Mouse (Mus musculus) thymus, postnatal 10 days (tissue): ENCODE data around the gene Mgll.
A peak's percentile ranks its signal among the peaks of the same experiment; 100 is the strongest.

ENCODE experiments used
- DNase-seq, 2 experiments: peaks; one replicate each; pipeline ENCODE4 v3.0.0; 2021; ENCODE audit warnings: low spot score in 2 of 2

Mgll gene

DNA sequence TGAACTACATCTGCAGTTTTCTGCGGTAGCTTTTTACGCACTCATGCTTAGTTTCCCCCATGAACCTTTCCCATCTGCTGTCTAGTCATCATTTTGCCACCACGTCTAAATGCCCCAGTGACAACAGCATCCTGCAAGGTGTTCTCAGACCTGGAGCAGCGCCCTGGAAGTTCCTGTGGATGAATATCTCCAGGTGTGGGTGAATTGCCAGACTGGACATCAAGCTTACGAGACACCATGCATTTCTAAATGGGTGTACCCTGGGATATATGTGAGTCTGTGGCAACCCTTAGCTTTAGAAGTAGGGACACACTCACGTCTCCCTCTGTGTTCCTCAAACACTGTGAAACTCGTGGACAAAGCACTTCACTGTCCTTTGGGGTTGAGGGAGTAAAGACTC is 76.0 kb downstream of the Mgll start:
- DNase-seq = no peak

DNA sequence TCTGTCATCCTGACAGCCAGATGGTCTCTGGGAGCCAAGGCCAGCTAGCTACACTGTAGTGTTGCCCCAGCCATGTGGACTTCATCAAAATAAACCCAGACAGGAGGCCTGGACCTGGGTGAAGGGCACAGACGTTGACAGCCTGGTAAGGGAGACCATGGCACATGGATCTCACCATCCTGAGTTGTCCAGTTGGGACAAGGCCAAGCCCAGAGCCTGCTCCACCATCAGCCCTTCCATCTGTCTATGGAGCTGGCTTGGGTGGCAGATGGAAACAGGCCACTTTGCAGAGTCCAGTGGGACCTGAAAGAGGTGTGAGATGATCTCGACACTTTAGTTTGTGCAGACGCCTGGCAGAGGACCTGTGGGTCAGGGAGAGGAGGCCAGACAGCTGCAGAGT is 76.5 kb downstream of the Mgll start:
- DNase-seq = no peak

DNA sequence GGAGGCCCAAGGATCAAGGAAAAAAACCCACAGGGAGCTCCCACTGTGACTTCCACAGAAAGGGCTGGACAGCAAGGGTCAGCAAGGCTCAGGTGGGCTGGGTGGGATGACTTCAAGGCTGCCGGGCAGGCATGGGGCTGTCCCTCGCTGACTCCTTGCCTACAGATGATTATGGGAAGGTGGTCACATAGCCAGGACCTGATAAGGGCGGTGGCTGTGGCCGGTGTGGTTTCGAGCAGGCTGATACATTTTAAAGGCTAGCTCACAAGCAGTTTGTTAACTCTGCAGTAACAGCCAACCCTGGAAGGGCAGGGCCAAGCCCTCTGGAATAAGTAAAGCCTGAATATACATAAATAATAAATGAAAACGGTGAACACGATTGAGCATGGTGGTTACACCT is 78.8 kb downstream of the Mgll start:
- DNase-seq = no peak

DNA sequence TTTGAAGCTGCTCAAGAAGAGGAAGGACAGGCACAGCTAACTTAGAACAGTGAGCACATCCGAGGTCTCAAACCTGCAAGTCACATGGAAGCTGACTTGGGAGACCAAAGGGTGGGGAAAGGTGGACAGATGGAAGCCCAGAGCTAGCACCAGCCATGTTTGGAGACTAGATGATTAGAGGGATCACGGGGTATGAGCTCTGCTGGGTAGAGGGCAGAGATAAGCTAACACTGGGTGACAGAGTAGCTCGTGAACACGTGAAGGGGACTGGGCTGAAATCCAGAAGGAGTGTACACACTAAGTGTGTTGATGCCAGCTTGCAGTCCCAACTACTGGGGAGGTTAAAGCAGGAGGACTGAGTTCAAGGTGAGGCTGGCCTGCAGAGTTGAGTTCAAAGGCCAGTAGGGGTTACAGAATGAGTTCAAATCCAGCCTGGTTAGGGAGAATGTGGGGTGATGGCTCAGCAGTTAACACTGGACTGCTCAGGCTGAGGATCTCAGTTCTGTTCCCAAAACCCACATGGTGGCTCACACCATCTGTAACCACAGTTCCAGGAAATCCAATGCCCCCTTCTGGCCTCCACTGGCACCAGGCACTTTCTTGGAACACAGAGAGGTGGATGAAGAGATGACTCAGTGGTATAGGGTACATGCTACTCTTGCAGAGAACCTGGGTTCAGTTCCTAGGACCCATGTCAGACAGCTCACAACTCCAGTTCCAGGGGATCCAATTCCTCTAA is 79.9 kb downstream of the Mgll start:
- no peak for DNase-seq

DNA sequence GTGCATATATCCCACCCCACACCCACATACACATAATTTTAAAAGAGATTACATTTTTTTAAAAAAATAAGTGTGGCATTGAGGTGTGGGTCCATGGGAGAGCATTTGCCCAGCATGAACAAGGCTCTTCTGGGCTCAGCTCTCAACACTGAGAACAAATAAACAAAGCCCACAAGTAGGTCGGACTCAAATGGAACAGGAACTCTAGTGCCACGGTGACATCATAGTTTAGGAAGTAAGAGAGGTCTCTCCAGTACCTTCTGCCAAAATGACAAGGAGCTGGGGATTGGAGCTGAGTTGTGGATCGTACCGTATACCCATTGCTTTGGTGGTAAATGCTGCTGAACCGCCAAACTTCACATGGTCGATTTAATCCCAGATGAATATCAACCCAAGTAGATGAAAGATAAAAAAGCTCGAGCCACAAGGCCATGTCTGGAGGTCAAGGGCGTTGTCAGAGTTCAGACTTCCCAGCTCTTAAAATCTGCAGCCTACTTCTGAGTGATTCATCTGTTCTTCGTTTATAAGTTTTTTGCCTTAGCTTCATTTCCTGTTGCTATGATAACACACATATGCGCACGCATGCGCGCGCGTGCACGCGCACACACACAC is 80.9 kb downstream of the Mgll start:
- no peak for DNase-seq

DNA sequence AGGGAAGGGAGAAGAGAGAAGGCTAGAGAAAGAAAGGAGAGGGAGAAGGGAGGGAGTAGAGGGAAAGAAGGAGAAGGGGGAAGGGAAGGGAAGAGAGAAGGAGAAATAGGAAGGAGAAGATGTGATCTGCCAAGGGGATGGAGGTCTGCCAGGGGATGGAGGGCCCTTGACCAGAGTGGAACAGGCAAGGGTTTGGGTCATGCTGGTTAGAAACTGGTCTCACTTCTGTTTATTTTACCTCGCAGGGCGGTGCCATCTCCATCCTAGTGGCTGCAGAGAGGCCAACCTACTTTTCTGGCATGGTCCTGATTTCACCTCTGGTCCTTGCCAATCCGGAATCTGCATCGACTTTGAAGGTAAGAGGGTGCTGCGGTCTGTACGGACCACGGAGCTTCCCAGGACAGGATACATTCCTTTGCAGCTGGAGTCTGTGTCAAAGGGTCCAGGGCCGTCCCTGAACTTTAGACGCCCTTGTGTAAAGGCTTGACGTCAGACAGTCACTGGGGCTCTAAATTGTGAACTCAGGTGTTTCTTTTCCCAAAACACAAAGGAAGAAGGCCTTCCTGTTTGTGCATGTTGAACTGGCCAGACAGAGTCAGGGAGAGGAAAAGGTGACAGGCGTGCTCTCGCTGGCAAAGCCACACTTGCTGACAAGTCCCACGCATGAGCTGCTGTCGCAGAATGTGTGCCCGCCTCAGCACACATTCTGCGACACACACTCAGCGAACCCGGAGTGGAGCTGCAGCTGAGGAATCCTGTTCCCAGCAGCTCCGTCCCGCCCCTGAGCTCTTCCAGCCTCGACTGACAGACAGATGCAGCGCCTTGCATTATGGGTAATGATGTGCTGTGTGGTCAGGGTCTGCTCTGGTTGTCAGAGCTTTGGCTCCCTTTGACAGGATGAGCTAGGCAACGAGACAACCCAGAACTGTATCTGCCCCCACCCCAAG is 85.2 kb downstream of the Mgll start:
- DNase-seq = no peak

DNA sequence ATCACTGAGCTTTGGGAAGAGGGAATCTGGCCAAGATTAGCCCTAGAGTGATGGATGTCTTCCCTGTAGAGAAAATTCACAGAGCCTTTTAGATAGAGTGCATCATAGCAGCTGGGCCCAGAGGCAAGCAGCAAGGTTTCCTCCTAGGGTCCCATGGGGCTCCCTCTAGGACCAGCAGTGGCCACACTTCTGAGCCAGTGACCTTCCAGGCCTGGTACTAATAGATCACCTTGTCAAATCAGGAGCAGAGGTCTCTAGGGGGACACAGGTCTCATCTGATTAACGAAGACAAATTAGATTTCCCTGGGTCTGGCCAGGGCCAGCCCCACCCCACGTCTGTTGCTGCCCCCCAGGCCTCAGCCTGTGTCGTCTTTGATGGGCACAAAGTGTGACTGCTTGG is 86.1 kb downstream of the Mgll start:
- no peak for DNase-seq

DNA sequence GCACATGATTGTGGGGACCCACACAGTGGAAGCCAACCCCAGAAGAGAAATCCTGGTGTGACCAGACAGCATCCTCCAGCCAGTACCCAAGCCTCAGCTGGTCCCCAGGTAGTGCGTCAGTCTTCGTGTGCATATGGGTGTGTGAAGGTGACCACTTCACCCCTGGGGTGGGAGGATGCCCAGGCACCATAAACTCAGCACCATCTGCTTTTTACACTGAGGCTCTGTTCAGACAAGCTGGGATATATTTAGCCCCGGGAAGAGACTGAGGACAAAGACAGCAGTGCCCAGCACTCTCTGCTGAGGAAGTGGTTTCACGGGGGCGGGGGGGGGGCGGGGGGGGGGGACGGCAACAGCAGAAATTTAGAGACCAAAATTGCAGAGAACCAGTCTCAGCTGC is 87.2 kb downstream of the Mgll start:
- DNase-seq = no peak

DNA sequence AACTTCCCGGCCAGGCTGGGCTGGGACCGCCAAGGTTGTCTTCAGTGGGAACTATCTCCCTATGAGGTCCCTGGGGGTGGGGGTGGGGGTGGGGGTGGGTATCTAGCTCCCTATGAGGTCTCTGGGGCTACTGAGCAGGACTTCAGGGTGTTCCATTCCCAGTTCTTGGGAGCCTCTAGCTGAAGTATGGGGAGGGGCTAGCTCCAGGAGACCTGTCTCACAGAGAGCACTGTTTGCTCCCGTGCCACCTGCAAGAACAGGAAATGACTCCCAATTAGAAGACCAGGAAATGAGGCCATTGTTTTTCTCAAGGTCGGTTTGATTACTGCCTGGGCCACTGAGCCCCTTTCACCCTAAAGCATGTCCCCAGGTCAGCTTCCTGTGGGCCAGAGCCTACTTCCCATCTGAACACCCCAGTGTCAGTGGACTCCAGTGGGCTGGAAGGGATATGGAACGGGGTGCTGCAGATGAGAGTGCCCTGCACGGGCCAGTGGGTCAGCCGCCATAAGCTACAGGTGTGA is 87.7 kb downstream of the Mgll start:
- DNase-seq = no peak

DNA sequence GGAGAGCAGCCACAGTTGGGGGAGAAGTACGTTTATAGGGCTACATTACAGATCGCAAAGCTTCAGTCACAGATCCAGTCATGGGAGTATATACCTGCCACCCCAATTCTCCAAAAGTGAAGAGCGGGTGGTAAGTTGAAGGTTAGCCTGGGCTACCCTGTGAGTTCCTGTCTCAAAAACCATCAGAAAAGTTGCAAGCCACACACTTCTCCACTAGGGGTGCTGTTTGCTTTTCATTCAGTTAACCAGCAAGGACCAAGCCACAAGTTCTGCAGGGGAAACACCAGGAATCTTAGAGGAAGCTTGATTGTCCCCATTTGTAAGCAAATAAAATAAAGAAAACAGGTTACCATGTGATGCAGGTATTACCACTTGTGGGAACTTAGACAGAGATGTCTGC is 88.7 kb downstream of the Mgll start:
- DNase-seq = peak; percentile 32 to 56

DNA sequence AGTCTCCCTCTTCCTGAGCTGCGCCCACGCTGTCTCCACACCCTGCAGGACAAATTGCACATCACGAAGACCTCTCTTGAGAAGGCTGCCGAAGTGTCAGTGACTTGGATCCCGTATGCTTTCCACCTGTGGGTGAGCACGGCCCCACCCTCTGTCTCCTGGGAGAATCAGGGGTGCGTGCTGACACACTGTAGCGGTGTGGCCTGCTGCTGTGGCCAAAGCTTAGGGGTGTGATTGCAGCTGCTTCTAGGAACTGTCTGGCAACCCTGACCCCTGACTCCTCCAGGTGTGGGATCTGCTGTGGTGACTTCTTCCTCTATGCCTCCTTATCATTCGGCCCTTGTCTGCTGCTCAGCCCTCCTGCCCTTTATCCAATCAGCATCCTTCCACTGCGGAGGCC is 89.6 kb downstream of the Mgll start:
- no peak for DNase-seq

DNA sequence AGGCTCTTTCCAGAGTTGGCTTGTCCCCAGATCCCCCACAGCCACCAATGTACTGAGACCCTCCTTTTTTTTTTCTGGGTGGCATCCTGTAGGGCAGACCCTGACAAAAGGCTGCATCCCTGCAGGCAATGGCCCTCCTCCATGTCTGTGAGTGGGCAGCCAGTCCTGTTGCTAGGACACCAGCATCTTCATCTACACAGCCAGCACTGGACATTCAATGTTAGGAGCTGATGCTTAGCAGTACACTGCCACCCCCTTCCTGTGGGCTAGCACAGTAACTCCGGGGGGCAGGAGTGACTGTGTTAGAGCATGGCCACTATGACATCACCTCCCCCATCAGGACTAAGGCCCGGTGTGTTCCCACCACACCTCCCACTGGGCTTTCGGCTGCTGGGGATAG is 90.8 kb downstream of the Mgll start:
- no peak for DNase-seq

DNA sequence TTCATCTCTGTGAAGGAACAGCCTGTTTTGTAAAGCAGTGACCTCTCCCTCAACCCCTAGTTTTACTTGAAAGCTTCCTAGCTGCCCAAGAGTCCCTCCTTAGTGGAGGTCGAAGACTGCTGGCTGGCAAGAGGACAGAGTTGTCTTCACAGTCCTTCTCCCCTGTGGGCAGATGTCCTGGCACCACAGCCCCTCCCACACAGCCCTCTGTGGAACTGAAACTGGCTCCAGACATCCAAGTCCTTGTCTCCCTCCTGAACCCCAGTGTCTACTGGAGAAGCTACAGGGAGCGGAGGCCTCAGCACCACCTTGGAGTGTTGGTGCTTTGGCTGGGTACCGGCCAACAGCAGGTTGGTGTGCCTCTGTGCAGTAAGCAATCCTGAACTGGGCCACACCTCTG is 91.3 kb downstream of the Mgll start:
- no peak for DNase-seq

DNA sequence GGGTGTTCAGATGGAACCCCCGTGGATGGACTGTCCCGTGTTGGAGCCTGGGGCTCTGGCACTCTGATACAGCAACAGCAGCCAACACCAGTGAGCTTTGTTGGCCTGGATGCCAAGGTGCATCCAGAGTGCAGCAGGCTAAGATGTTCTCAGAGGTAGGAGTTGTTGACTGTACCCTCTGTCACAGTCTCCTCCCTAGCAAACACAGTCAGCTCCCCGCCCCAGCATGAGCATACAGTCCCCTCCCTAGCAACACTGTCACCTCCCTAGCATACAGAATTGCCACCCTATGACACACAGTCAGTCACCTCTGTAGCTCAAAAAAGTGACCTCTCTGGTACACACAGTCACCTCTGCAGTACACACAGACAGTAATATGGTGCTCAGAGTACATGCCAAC is 92.7 kb downstream of the Mgll start:
- DNase-seq = no peak

DNA sequence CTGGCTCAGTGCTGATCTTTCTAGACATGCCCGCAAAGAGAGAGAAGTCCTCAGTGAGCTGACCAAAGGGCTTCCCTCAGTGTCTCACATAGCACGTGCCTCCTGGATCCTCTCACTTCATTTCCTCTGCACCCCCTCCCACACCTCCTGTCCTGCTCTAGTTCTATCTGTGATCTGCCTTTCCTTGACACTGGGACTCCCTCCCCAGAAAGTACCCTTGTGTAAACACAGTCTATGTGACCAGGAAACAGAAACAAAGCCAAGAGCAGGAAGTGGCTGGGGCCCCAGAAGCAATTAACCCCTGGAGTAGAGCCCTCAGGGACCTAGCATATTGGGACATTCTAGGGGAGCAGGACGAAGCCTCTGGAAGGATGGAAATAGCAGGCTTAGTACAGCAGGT is 96.6 kb downstream of the Mgll start:
- no peak for DNase-seq

DNA sequence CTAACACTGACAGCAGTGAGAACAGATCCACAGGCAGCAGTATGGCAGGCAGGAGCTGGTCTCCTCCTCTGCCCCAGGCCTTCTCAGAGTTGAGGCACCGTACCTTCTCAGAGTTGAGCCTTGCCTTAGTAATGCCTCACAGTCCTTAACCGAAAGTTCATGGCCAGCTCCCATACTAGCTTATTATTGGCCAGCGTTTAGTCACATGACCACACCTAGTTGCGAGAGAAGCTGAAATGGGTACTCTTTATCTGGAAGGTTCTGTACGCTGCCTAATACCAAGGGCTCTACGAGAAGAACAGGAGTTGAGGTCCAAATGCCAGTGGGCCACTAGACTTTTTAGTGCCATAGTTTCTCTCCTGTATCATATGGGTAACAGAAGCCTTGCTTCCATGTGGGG is 97.1 kb downstream of the Mgll start:
- no peak for DNase-seq

DNA sequence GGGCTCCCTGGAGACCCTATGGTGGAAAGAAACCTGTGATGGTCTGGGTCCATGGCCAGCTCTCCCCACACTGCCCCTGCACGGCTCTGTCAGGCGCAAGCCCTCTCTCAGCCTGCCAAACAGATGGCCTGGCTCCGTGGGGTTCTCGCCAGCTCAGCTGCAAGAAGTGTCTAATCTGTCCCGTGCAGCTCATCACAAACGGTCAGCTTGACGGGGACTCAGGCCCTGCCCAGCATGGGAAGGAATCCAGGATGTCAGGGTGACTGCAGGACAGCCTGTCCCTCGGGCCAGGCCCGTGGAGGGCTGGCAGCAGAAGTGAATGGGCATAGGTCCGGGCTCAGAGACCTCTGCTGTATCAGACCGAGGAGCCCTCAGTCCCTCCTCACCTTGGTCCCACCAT is 97.7 kb downstream of the Mgll start:
- no peak for DNase-seq

DNA sequence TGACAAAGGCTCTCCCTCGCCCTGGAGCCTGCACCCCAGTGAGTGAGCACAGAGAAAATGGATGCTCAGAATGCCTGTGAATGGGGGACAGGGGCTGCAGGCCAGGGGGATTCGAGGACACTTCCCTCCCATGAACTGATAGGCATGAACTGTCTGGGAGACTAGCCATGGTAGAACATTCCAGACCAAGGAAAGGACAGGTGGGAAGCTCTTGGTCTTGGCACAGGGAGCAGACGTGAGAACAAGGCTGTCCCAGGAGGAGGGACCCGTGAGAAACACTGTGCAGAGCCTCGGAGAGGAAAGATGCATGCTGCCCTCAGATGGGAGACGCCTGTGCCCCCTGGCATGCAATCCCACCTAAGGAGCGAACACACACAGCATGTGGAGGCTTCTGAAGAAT is 100.0 kb downstream of the Mgll start:
- DNase-seq = no peak

DNA sequence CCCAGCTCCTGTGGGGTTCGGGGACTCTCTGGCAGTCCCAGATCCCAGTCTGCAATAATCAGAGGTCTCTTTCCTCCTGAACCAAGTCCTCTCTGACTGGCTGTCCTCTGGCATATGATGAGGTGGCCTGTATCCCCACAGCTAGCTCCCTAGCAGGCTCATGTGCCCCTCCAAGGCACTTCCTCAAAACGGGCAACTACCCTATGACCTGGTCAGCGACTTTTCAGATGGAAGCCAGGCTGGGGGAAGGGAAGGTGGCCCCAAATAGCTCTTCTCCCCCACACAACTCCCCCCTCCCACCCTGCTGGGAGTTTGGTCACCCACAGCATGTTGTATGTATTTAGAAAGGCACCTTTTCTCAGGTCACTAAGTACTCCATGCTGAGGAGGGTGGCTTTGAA is 101.9 kb downstream of the Mgll start:
- DNase-seq = no peak

DNA sequence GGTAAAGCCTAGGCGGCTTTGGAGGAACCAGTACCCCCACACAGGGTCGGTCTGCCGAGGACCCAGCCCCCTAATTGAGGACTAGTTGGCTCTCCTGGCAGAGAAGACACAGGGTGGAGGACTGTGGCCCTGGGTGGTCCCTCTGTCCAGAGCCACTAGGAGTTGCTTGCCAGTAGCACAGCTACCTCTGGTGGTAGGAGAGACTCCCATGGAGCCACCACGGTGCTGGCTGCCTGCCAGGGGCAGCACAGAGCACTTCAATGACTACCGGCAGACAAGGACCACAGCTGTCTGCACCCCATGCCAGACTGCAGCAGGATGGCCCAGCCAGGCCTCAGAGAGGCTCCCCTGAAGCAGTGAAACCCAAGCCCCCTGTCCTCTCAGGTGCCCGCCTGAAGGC is 102.3 kb downstream of the Mgll start:
- DNase-seq = peak; percentile 21 to 34

DNA sequence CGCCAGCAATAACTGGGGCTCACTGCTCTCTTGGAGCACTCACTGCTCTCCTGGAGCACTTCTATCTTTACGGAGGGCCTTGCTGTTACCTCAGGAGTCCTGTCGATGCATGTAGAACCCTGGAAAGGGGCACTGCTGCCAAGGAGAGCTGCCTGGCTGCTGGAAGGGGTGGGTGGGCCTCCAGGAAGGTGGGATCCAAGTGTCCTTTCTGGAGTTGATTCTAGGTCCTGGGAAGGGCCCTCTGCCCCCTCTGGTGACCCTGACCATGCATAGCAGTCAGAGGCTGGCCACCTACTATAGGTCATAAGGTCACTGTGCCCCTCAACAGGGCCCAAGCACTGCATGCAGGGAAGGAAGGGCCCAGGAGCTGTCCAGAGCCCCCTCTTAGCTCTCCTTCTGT is 102.8 kb downstream of the Mgll start:
- no peak for DNase-seq

DNA sequence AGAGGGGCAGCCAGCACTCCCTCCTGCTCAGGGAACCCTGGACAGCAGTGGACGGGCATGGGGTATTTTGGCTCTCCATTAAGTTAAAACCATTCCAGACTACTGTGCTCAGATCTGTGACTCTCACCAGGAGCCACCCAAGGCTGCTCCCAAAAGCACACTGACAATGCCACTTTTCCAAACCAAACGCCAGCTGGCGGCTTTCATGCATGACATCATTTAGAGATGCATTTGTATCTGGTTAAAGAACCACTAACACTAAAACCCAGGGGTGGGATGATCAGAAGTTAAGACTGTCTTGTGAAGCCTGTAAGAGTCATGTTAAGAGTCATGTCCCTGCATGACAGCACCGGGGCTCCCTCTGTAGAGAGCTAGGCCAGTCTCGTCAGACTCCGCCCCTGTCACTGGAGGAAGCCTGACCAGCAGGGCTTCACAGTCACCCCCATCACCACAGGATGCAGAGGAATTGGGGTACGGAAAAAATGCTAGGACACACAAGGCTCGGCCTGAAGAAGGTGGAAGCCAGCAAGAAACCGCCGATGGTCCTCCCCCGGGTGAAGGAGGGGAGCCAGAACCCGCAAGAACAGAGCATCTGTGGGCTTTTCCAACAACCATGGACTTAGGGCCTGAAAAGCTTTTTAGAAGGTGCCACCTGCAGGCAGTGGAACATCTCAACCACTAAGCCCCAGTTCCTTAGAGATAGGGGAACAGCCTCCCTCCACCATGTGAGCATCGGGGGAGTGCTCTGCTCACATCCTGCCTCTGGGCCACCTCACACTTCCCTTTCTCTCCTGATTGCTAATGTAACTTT is 103.4 kb downstream of the Mgll start:
- peak in 1 of 2 experiments; percentile 33 for DNase-seq
